Mouse (Mus musculus): ENCODE results near the gene Babam2. TPM values are rescaled to one million over a fixed set of nuclear protein-coding genes. Genes with fewer than 3 reads are reported as not detected.

The Babam2 gene
- total RNA-seq, 2 experiments from 2014 or later = 49.3 to 50.4 TPM

GRCm38 (mm10) chr5:31892631-31893030, 195.1 kb downstream of the Babam2 start:
- Histone ChIP-seq H3K27ac (peak overlapping the region; percentile 57), H3K4me3 (no peak overlapping the region)
- TF ChIP-seq CTCF (conservative IDR thresholded peaks at IDR 0.05) = no peak
- no peak for DNase-seq (ENCODE audit: low spot score in 2 of 2)

- H3K27ac ChIP-seq = no peak overlapping the region
- TF ChIP-seq CTCF (conservative IDR thresholded peaks at IDR 0.05) = no peak
- no peak overlapping the region for H3K4me3 ChIP-seq
- DNase-seq (ENCODE audit: low spot score in 2 of 2) = no peak
Observed at GRCm38 (mm10) chr5:31899901-31900300, 202.4 kb downstream of the Babam2 start.

- Histone ChIP-seq H3K4me3 (no peak overlapping the region), H3K27ac (no peak overlapping the region)
- DNase-seq (ENCODE audit: low spot score in 2 of 2) = no peak
- no peak for TF ChIP-seq CTCF (conservative IDR thresholded peaks at IDR 0.05)
Observed at GRCm38 (mm10) chr5:31902144-31902543, 204.7 kb downstream of the Babam2 start.

- H3K27ac ChIP-seq = no peak overlapping the region
- no peak for TF ChIP-seq CTCF (conservative IDR thresholded peaks at IDR 0.05)
- H3K4me3 ChIP-seq = no peak overlapping the region
- no peak for DNase-seq (ENCODE audit: low spot score in 2 of 2)
Observed at GRCm38 (mm10) chr5:31902891-31903290, 205.4 kb downstream of the Babam2 start.

GRCm38 (mm10) chr5:31904968-31905683, 207.6 kb downstream of the Babam2 start:
- DNase-seq (ENCODE audit: low spot score in 2 of 2) = no peak

GRCm38 (mm10) chr5:31905808-31906207, 208.3 kb downstream of the Babam2 start:
- TF ChIP-seq CTCF (conservative IDR thresholded peaks at IDR 0.05) = no peak
- DNase-seq (ENCODE audit: low spot score in 2 of 2) = no peak
- Histone ChIP-seq H3K27ac (no peak overlapping the region), H3K4me3 (no peak overlapping the region)

More at GRCm38 (mm10) chr5:31904968-31905683, 207.6 kb downstream of the Babam2 start:
- TF ChIP-seq CTCF (conservative IDR thresholded peaks at IDR 0.05) = peak; percentile 55
- Histone ChIP-seq H3K27ac (no peak overlapping the region), H3K4me3 (no peak overlapping the region)

- Histone ChIP-seq H3K4me3 (no peak overlapping the region), H3K27ac (no peak overlapping the region)
- no peak for DNase-seq (ENCODE audit: low spot score in 2 of 2)
- no peak for TF ChIP-seq CTCF (conservative IDR thresholded peaks at IDR 0.05)
Observed at GRCm38 (mm10) chr5:31906286-31906951, 208.9 kb downstream of the Babam2 start.

GRCm38 (mm10) chr5:31907959-31908358, 210.5 kb downstream of the Babam2 start:
- H3K27ac ChIP-seq = no peak overlapping the region

GRCm38 (mm10) chr5:31908818-31909217, 211.3 kb downstream of the Babam2 start:
- TF ChIP-seq CTCF (conservative IDR thresholded peaks at IDR 0.05) = no peak
- Histone ChIP-seq H3K4me3 (no peak overlapping the region), H3K27ac (no peak overlapping the region)
- no peak for DNase-seq (ENCODE audit: low spot score in 2 of 2)

More at GRCm38 (mm10) chr5:31907959-31908358, 210.5 kb downstream of the Babam2 start:
- no peak for TF ChIP-seq CTCF (conservative IDR thresholded peaks at IDR 0.05)
- DNase-seq (ENCODE audit: low spot score in 2 of 2) = no peak
- no peak overlapping the region for H3K4me3 ChIP-seq

- no peak for TF ChIP-seq CTCF (conservative IDR thresholded peaks at IDR 0.05)
- Histone ChIP-seq H3K27ac (no peak overlapping the region), H3K4me3 (no peak overlapping the region)
- DNase-seq (ENCODE audit: low spot score in 2 of 2) = no peak
Observed at GRCm38 (mm10) chr5:31916241-31916640, 218.8 kb downstream of the Babam2 start.

GRCm38 (mm10) chr5:31918566-31918965, 221.1 kb downstream of the Babam2 start:
- Histone ChIP-seq H3K27ac (no peak overlapping the region), H3K4me3 (no peak overlapping the region)
- no peak for TF ChIP-seq CTCF (conservative IDR thresholded peaks at IDR 0.05)
- DNase-seq (ENCODE audit: low spot score in 2 of 2) = no peak

- DNase-seq (ENCODE audit: low spot score in 2 of 2) = no peak
- Histone ChIP-seq H3K4me3 (no peak overlapping the region), H3K27ac (peak overlapping the region; percentile 73)
- no peak for TF ChIP-seq CTCF (conservative IDR thresholded peaks at IDR 0.05)
Observed at GRCm38 (mm10) chr5:31920129-31920528, 222.6 kb downstream of the Babam2 start.

- Histone ChIP-seq H3K27ac (peak overlapping the region; percentile 73), H3K4me3 (no peak overlapping the region)
- no peak for TF ChIP-seq CTCF (conservative IDR thresholded peaks at IDR 0.05)
- DNase-seq (ENCODE audit: low spot score in 2 of 2) = no peak
Observed at GRCm38 (mm10) chr5:31920890-31921289, 223.4 kb downstream of the Babam2 start.

GRCm38 (mm10) chr5:31924075-31924474, 226.6 kb downstream of the Babam2 start:
- no peak for DNase-seq (ENCODE audit: low spot score in 2 of 2)
- TF ChIP-seq CTCF (conservative IDR thresholded peaks at IDR 0.05) = no peak
- no peak overlapping the region for H3K27ac ChIP-seq
- H3K4me3 ChIP-seq = no peak overlapping the region
